Mouse (Mus musculus) heart, embryonic 13.5 days (tissue): ENCODE results near the gene Fhod1. TPM values are rescaled to one million over a fixed set of nuclear protein-coding genes. Genes with fewer than 3 reads are reported as not detected.
A peak's percentile ranks its signal among the peaks of the same experiment; 100 is the strongest.

Experiments used
- ATAC-seq: fragments of 200-750 bp; cut with Nextera tagmentation; 2 replicates; pipeline ENCODE4 v1.8.0; 2017; ENCODE audit warnings: moderate TSS enrichment; ENCODE audit not compliant: insufficient number of reproducible peaks, low FRiP score, low TSS enrichment; ENCODE audit errors: extremely low read depth
- H3K27ac ChIP-seq: fragments of 300-500 bp; sonication (generic); replicated peaks from 2 replicates; pipeline ENCODE4 v1.5.1; 2015; ENCODE audit warnings: moderate library complexity, mild to moderate bottlenecking, inconsistent platforms
- H3K27me3 ChIP-seq: fragments of 300-500 bp; sonication (generic); replicated peaks from 2 replicates; pipeline ENCODE4 v1.6.1; 2015; ENCODE audit warnings: mild to moderate bottlenecking, inconsistent platforms
- H3K36me3 ChIP-seq: fragments of 300-500 bp; sonication (generic); 2 replicates; pipeline ENCODE4 v1.6.1; 2015; ENCODE audit warnings: mild to moderate bottlenecking, inconsistent platforms
- H3K4me1 ChIP-seq: fragments of 300-500 bp; sonication (generic); 2 replicates; pipeline ENCODE4 v1.6.1; 2015; ENCODE audit warnings: inconsistent platforms
- H3K4me2 ChIP-seq: fragments of 300-500 bp; sonication (generic); 2 replicates; pipeline ENCODE4 v1.6.1; 2015; ENCODE audit warnings: inconsistent platforms, mild to moderate bottlenecking, moderate library complexity
- H3K4me3 ChIP-seq: fragments of 300-500 bp; sonication (generic); 2 replicates; pipeline ENCODE4 v1.5.1; 2015; ENCODE audit warnings: moderate library complexity, mild to moderate bottlenecking, inconsistent platforms
- H3K9ac ChIP-seq: fragments of 300-500 bp; sonication (generic); 2 replicates; pipeline ENCODE4 v1.6.1; 2015; ENCODE audit warnings: inconsistent platforms, mild to moderate bottlenecking, moderate library complexity
- H3K9me3 ChIP-seq: fragments of 300-500 bp; sonication (generic); 2 replicates; pipeline ENCODE4 v1.6.1; 2016; ENCODE audit warnings: inconsistent platforms
- WGBS: fragments of 180-500 bp; shearing (Covaris S2); methylation state at CpG from one replicate; pipeline ENCODE4 v1.1.7; 2015; ENCODE audit warnings: mixed read lengths; 5-methylcytosine and 5-hydroxymethylcytosine counted together
- polyA plus RNA-seq: library from polyadenylated mRNA; unstranded; fragments of >200 nt; fragmentation: Nextera tagmentation; extraction: Ambion mirVana; gene quantifications from 2 replicates; pipeline ENCODE4 v1.2.1, GENCODE M21; 2015

The Fhod1 gene
- polyA plus RNA-seq: 1.9 and 2.0 TPM in 2 replicates

- Histone ChIP-seq H3K36me3 (no peaks in the 10 kb centered on the region), H3K4me3 (peak within 1 kb of the TSS; percentile 81), H3K9ac (peak within 1 kb of the TSS; percentile 91), H3K9me3 (no peaks in the 10 kb centered on the region), H3K4me1 (peaks cover 70% of the 10 kb centered on the region), H3K27ac (peak within 1 kb of the TSS; percentile 86), H3K27me3 (peaks cover 23% of the 10 kb centered on the region), H3K4me2 (peak within 1 kb of the TSS; percentile 99)
- WGBS: under 1% methylated on average over 53 of the region's 53 CpGs
- ATAC-seq: peak; percentile 84
These were observed at the start of gene Fhod1 for GRCm38 (mm10) chr8:105347428-105348221. TSS of gene Fhod1 (minus strand) at chr8:105347953.

- Histone ChIP-seq H3K4me2 (no peak overlapping the region), H3K4me3 (no peak overlapping the region), H3K9ac (no peak overlapping the region), H3K4me1 (peaks cover 8% of the 10 kb centered on the region), H3K9me3 (no peaks in the 10 kb centered on the region), H3K36me3 (no peaks in the 10 kb centered on the region), H3K27me3 (peaks cover 69% of the 10 kb centered on the region), H3K27ac (no peak overlapping the region)
- WGBS: 79% methylated on average over 7 of the region's 7 CpGs
- no peak for ATAC-seq
These were observed 46.2 kb upstream of the Fhod1 start for GRCm38 (mm10) chr8:105393915-105394314.

GRCm38 (mm10) chr8:105393089-105393787 lies 45.5 kb upstream of the Fhod1 start:
- 69% methylated on average over 12 of the region's 12 CpGs for WGBS
- ATAC-seq: no peak

GRCm38 (mm10) chr8:105389096-105389495 lies 41.3 kb upstream of the Fhod1 start:
- H3K9me3 ChIP-seq: no peaks in the 10 kb centered on the region
- no peak overlapping the region for H3K4me2 ChIP-seq
- H3K27ac ChIP-seq: no peak overlapping the region
- ATAC-seq: no peak
- no peaks in the 10 kb centered on the region for H3K36me3 ChIP-seq
- H3K27me3 ChIP-seq: peaks cover 43% of the 10 kb centered on the region
- peaks cover 38% of the 10 kb centered on the region for H3K4me1 ChIP-seq
- H3K4me3 ChIP-seq: no peak overlapping the region
- H3K9ac ChIP-seq: no peak overlapping the region
- WGBS: 68% methylated on average over 6 of the region's 6 CpGs

More at GRCm38 (mm10) chr8:105393089-105393787, 45.5 kb upstream of the Fhod1 start:
- H3K4me3 ChIP-seq: no peak overlapping the region
- no peak overlapping the region for H3K27ac ChIP-seq
- peaks cover 63% of the 10 kb centered on the region for H3K27me3 ChIP-seq
- H3K36me3 ChIP-seq: no peaks in the 10 kb centered on the region
- no peaks in the 10 kb centered on the region for H3K9me3 ChIP-seq
- peaks cover 13% of the 10 kb centered on the region for H3K4me1 ChIP-seq
- H3K4me2 ChIP-seq: no peak overlapping the region
- H3K9ac ChIP-seq: no peak overlapping the region

GRCm38 (mm10) chr8:105387151-105387550 lies 39.4 kb upstream of the Fhod1 start:
- H3K4me2 ChIP-seq: no peak overlapping the region
- peaks cover 30% of the 10 kb centered on the region for H3K4me1 ChIP-seq
- no peak overlapping the region for H3K27ac ChIP-seq
- no peak overlapping the region for H3K9ac ChIP-seq
- H3K4me3 ChIP-seq: no peak overlapping the region
- no peaks in the 10 kb centered on the region for H3K36me3 ChIP-seq
- H3K27me3 ChIP-seq: peaks cover 34% of the 10 kb centered on the region
- H3K9me3 ChIP-seq: no peaks in the 10 kb centered on the region
- peak; percentile 52; the same call in 1 of the 2 replicates for ATAC-seq
- WGBS: 10% methylated on average over 1 of the region's 1 CpGs

- Histone ChIP-seq H3K4me2 (no peak overlapping the region), H3K9ac (no peak overlapping the region), H3K36me3 (no peaks in the 10 kb centered on the region), H3K9me3 (no peaks in the 10 kb centered on the region), H3K4me3 (no peak overlapping the region), H3K27ac (no peak overlapping the region), H3K4me1 (peaks cover 34% of the 10 kb centered on the region), H3K27me3 (peaks cover 19% of the 10 kb centered on the region)
- WGBS: 85% methylated on average over 2 of the region's 2 CpGs
- no peak for ATAC-seq
These were observed 36.3 kb upstream of the Fhod1 start for GRCm38 (mm10) chr8:105384070-105384469.

GRCm38 (mm10) chr8:105380308-105380707 lies 32.6 kb upstream of the Fhod1 start:
- ATAC-seq: no peak
- no peak overlapping the region for H3K27ac ChIP-seq
- 81% methylated on average over 12 of the region's 12 CpGs for WGBS
- H3K27me3 ChIP-seq: peaks cover 33% of the 10 kb centered on the region
- peaks cover 14% of the 10 kb centered on the region for H3K4me1 ChIP-seq
- H3K36me3 ChIP-seq: no peaks in the 10 kb centered on the region
- H3K9ac ChIP-seq: peak overlapping the region; percentile 24; the same call in 1 of the 2 replicates
- no peaks in the 10 kb centered on the region for H3K9me3 ChIP-seq
- no peak overlapping the region for H3K4me2 ChIP-seq
- H3K4me3 ChIP-seq: no peak overlapping the region

GRCm38 (mm10) chr8:105378673-105379072 lies 30.9 kb upstream of the Fhod1 start:
- peaks cover 20% of the 10 kb centered on the region for H3K4me1 ChIP-seq
- 28% methylated on average over 19 of the region's 19 CpGs for WGBS
- no peaks in the 10 kb centered on the region for H3K36me3 ChIP-seq
- peaks cover 45% of the 10 kb centered on the region for H3K27me3 ChIP-seq
- peak overlapping the region; percentile 37 for H3K4me2 ChIP-seq
- H3K27ac ChIP-seq: no peak overlapping the region
- no peaks in the 10 kb centered on the region for H3K9me3 ChIP-seq
- ATAC-seq: no peak
- peak overlapping the region; percentile 33; the same call in 1 of the 2 replicates for H3K9ac ChIP-seq
- H3K4me3 ChIP-seq: no peak overlapping the region

- Histone ChIP-seq H3K9ac (peak overlapping the region; percentile 41; the same call in 1 of the 2 replicates), H3K27ac (no peak overlapping the region), H3K27me3 (peaks cover 45% of the 10 kb centered on the region), H3K4me2 (peak overlapping the region; percentile 68), H3K36me3 (no peaks in the 10 kb centered on the region), H3K4me1 (peaks cover 22% of the 10 kb centered on the region), H3K9me3 (no peaks in the 10 kb centered on the region), H3K4me3 (peak overlapping the region; percentile 42)
- 21% methylated on average over 33 of the region's 33 CpGs for WGBS
- ATAC-seq: no peak
These were observed 26.8 kb upstream of the Fhod1 start for GRCm38 (mm10) chr8:105374513-105374966.

- H3K4me3 ChIP-seq: no peak within 1 kb of the TSS
These were observed 25.3 kb upstream of the Fhod1 start, which contains the start of gene Plekhg4 for GRCm38 (mm10) chr8:105373032-105373431. TSS of gene Plekhg4 (plus strand) at chr8:105373274.

GRCm38 (mm10) chr8:105372473-105372872 lies 24.7 kb upstream of the Fhod1 start:
- Histone ChIP-seq H3K36me3 (no peaks in the 10 kb centered on the region), H3K4me1 (peaks cover 15% of the 10 kb centered on the region), H3K9me3 (no peaks in the 10 kb centered on the region), H3K4me2 (no peak overlapping the region), H3K9ac (no peak overlapping the region), H3K4me3 (no peak overlapping the region), H3K27me3 (peaks cover 48% of the 10 kb centered on the region; the same call in 1 of the 2 replicates), H3K27ac (no peak overlapping the region)
- WGBS: 72% methylated on average over 9 of the region's 9 CpGs
- no peak for ATAC-seq

More at GRCm38 (mm10) chr8:105373032-105373431, 25.3 kb upstream of the Fhod1 start, which contains the start of gene Plekhg4:
- Histone ChIP-seq H3K4me1 (peaks cover 15% of the 10 kb centered on the region), H3K36me3 (no peaks in the 10 kb centered on the region), H3K9ac (no peak within 1 kb of the TSS), H3K27ac (no peak within 1 kb of the TSS), H3K27me3 (peaks cover 54% of the 10 kb centered on the region), H3K4me2 (no peak within 1 kb of the TSS; the same call in 1 of the 2 replicates), H3K9me3 (no peaks in the 10 kb centered on the region)
- WGBS: 56% methylated on average over 2 of the region's 2 CpGs
- no peak for ATAC-seq
